Mouse (Mus musculus): ENCODE measurements at regions not wholly inside any gene's neighbourhood (a gene's known extent, or its start where the extent isn't known, plus 50 kb on each side); places are given as distances from the start of the nearest gene placed in this dataset.

GRCm38 (mm10) chr15:86996196-86996595 lies 547.9 kb upstream of the Fam19a5 start:
- no peak for TF ChIP-seq FLI1 (IDR thresholded peaks at IDR 0.05; ENCODE audit: low read length)
- no peak for TF ChIP-seq GATA1 (IDR thresholded peaks at IDR 0.05; ENCODE audit: borderline replicate concordance, low read length)
